Mouse (Mus musculus) forebrain, postnatal 0 days (tissue): ENCODE measurements around the gene Sorcs1. TPM values are rescaled to one million over a fixed set of nuclear protein-coding genes. Genes with fewer than 3 reads are reported as not detected.

Source experiments
- ATAC-seq: fragments of 200-750 bp; cut with Nextera tagmentation; 2 replicates; pipeline ENCODE4 v1.8.0; 2017; ENCODE audit warnings: mild to moderate bottlenecking, moderate library complexity
- DNase-seq: peaks from one replicate; pipeline ENCODE4 v3.0.0-alpha.2; 2015
- H3K27ac ChIP-seq: fragments of 300-500 bp; sonication (generic); 2 replicates; pipeline ENCODE4 v1.5.1; 2014; ENCODE audit warnings: low read depth, mild to moderate bottlenecking, antibody characterized with exemption, low read length, moderate library complexity, mixed read lengths
- H3K27me3 ChIP-seq: fragments of 300-500 bp; sonication (generic); 2 replicates; pipeline ENCODE4 v1.6.1; 2014; ENCODE audit warnings: mild to moderate bottlenecking, low read length, mixed read lengths; ENCODE audit not compliant: insufficient read depth
- H3K36me3 ChIP-seq: fragments of 300-500 bp; sonication (generic); 2 replicates; pipeline ENCODE4 v1.6.1; 2014; ENCODE audit warnings: mild to moderate bottlenecking, moderate library complexity; ENCODE audit not compliant: insufficient read depth
- H3K4me1 ChIP-seq: fragments of 300-500 bp; sonication (generic); 2 replicates; pipeline ENCODE4 v1.6.1; 2014; ENCODE audit warnings: antibody characterized with exemption; ENCODE audit not compliant: insufficient read depth
- H3K4me2 ChIP-seq: fragments of 300-500 bp; sonication (generic); 2 replicates; pipeline ENCODE4 v1.6.1; 2014; ENCODE audit warnings: low read depth, mild to moderate bottlenecking, moderate library complexity
- H3K4me3 ChIP-seq: fragments of 300-500 bp; sonication (generic); 2 replicates; pipeline ENCODE4 v1.5.1; 2014; ENCODE audit warnings: low read depth, low read length, mixed read lengths
- H3K9ac ChIP-seq: fragments of 300-500 bp; sonication (generic); 2 replicates; pipeline ENCODE4 v1.6.1; 2014; ENCODE audit warnings: mild to moderate bottlenecking
- H3K9me3 ChIP-seq: fragments of 300-500 bp; sonication (generic); 2 replicates; pipeline ENCODE4 v1.6.1; 2016; ENCODE audit warnings: low read length
- CTCF ChIP-seq: sonication (generic); IDR thresholded peaks from 2 replicates; pipeline ENCODE4 v1.5.1; 2016; ENCODE audit warnings: antibody characterized with exemption, control low read depth, low read depth
- WGBS: fragments of 180-500 bp; shearing (Covaris S2); extraction: QIAGEN DNeasy Blood & Tissue Kit; methylation state at CpG from one replicate; pipeline ENCODE4 v1.1.7; 2014; 5-methylcytosine and 5-hydroxymethylcytosine counted together
- polyA plus RNA-seq: library from polyadenylated mRNA; unstranded; fragments of >200 nt; fragmentation: Nextera tagmentation; extraction: Ambion mirVana; gene quantifications from 2 replicates; pipeline ENCODE4 v1.2.1, GENCODE M21; 2015
- total RNA-seq: library from RNA; depleted of rRNA; stranded (reverse); fragments of >200 nt; gene quantifications from 2 replicates; pipeline ENCODE4 v1.2.3, GENCODE M21; 2014

Sorcs1 gene
- total and polyA plus RNA-seq, 2 experiments from 2014 or later: 8.6 to 20.1 TPM

- H3K4me2 ChIP-seq: no peak overlapping the region
- H3K27me3 ChIP-seq: no peaks in the 10 kb centered on the region
- no peak overlapping the region for H3K4me3 ChIP-seq
- ATAC-seq: no peak
- H3K4me1 ChIP-seq: no peaks in the 10 kb centered on the region
- no peaks in the 10 kb centered on the region for H3K9me3 ChIP-seq
- no peak for DNase-seq
- no peak overlapping the region for H3K9ac ChIP-seq
- no peak overlapping the region for H3K27ac ChIP-seq
- H3K36me3 ChIP-seq: no peaks in the 10 kb centered on the region
- WGBS: 55% methylated on average over 1 of the region's 1 CpGs
- no peak for TF ChIP-seq CTCF
Observed at GRCm38 (mm10) chr19:50664311-50664710, 14.1 kb downstream of the Sorcs1 start.

GRCm38 (mm10) chr19:50659144-50659543, 19.3 kb downstream of the Sorcs1 start:
- no peak for DNase-seq

GRCm38 (mm10) chr19:50652750-50653149, 25.7 kb downstream of the Sorcs1 start:
- no peak for TF ChIP-seq CTCF
- no peak overlapping the region for H3K27ac ChIP-seq
- H3K4me1 ChIP-seq: no peaks in the 10 kb centered on the region
- no peaks in the 10 kb centered on the region for H3K36me3 ChIP-seq
- DNase-seq: no peak
- WGBS: 90% methylated on average over 5 of the region's 5 CpGs
- no peak overlapping the region for H3K4me3 ChIP-seq
- H3K9me3 ChIP-seq: no peaks in the 10 kb centered on the region
- no peak for ATAC-seq
- H3K27me3 ChIP-seq: no peaks in the 10 kb centered on the region
- H3K4me2 ChIP-seq: no peak overlapping the region
- no peak overlapping the region for H3K9ac ChIP-seq

More at GRCm38 (mm10) chr19:50659144-50659543, 19.3 kb downstream of the Sorcs1 start:
- H3K27ac ChIP-seq: no peak overlapping the region
- no peak for ATAC-seq
- no peak overlapping the region for H3K4me2 ChIP-seq
- no peaks in the 10 kb centered on the region for H3K9me3 ChIP-seq
- WGBS: 78% methylated on average over 4 of the region's 4 CpGs
- TF ChIP-seq CTCF: no peak
- H3K36me3 ChIP-seq: no peaks in the 10 kb centered on the region
- no peaks in the 10 kb centered on the region for H3K27me3 ChIP-seq
- H3K9ac ChIP-seq: no peak overlapping the region
- no peaks in the 10 kb centered on the region for H3K4me1 ChIP-seq
- H3K4me3 ChIP-seq: no peak overlapping the region

- H3K9me3 ChIP-seq: no peaks in the 10 kb centered on the region
- H3K9ac ChIP-seq: no peak overlapping the region
- no peaks in the 10 kb centered on the region for H3K27me3 ChIP-seq
- H3K36me3 ChIP-seq: no peaks in the 10 kb centered on the region
- 48% methylated on average over 1 of the region's 1 CpGs for WGBS
- DNase-seq (no peak), ATAC-seq (no peak)
- H3K4me1 ChIP-seq: no peaks in the 10 kb centered on the region
- no peak for TF ChIP-seq CTCF
- no peak overlapping the region for H3K27ac ChIP-seq
- no peak overlapping the region for H3K4me2 ChIP-seq
- H3K4me3 ChIP-seq: no peak overlapping the region
Observed at GRCm38 (mm10) chr19:50643836-50644235, 34.6 kb downstream of the Sorcs1 start.

- Histone ChIP-seq H3K4me3 (no peak overlapping the region), H3K27ac (no peak overlapping the region), H3K4me2 (no peak overlapping the region), H3K36me3 (no peaks in the 10 kb centered on the region), H3K9me3 (no peaks in the 10 kb centered on the region), H3K9ac (no peak overlapping the region), H3K4me1 (no peaks in the 10 kb centered on the region), H3K27me3 (no peaks in the 10 kb centered on the region)
- DNase-seq: no peak
- TF ChIP-seq CTCF: no peak
- no peak for ATAC-seq
- 52% methylated on average over 1 of the region's 1 CpGs for WGBS
Observed at GRCm38 (mm10) chr19:50642121-50642520, 36.3 kb downstream of the Sorcs1 start.

- ATAC-seq: no peak
- WGBS: 56% methylated on average over 8 of the region's 8 CpGs
Observed at GRCm38 (mm10) chr19:50640251-50641032, 38.0 kb downstream of the Sorcs1 start.

GRCm38 (mm10) chr19:50638176-50638575, 40.3 kb downstream of the Sorcs1 start:
- Histone ChIP-seq H3K4me1 (no peaks in the 10 kb centered on the region), H3K36me3 (no peaks in the 10 kb centered on the region), H3K9me3 (no peaks in the 10 kb centered on the region), H3K9ac (no peak overlapping the region), H3K27me3 (no peaks in the 10 kb centered on the region), H3K27ac (no peak overlapping the region), H3K4me2 (no peak overlapping the region), H3K4me3 (no peak overlapping the region)
- ATAC-seq (no peak), DNase-seq (no peak)
- WGBS: 60% methylated on average over 6 of the region's 6 CpGs
- no peak for TF ChIP-seq CTCF

More at GRCm38 (mm10) chr19:50640251-50641032, 38.0 kb downstream of the Sorcs1 start:
- TF ChIP-seq CTCF: no peak
- Histone ChIP-seq H3K4me2 (no peak overlapping the region), H3K9me3 (no peaks in the 10 kb centered on the region), H3K4me1 (no peaks in the 10 kb centered on the region), H3K36me3 (no peaks in the 10 kb centered on the region), H3K27ac (no peak overlapping the region), H3K9ac (no peak overlapping the region), H3K27me3 (no peaks in the 10 kb centered on the region), H3K4me3 (no peak overlapping the region)
- DNase-seq: no peak
